Mouse (Mus musculus) small intestine, adult 2 months (tissue): ENCODE results near the gene Prmt3. TPM values are rescaled to one million over a fixed set of nuclear protein-coding genes. Genes with fewer than 3 reads are reported as not detected.

Experiments
- H3K27ac ChIP-seq: fragments of 200-500 bp; 2 replicates; pipeline ENCODE4 v1.5.1; 2012; ENCODE audit warnings: low read depth, low read length, control low read depth, inconsistent platforms; ENCODE audit not compliant: insufficient read depth
- H3K27me3 ChIP-seq: fragments of 200-500 bp; 2 replicates; pipeline ENCODE4 v1.6.1; 2012; ENCODE audit warnings: mild to moderate bottlenecking, moderate library complexity, low read length, inconsistent platforms; ENCODE audit not compliant: control insufficient read depth, insufficient read depth
- H3K36me3 ChIP-seq: fragments of 200-500 bp; 2 replicates; pipeline ENCODE4 v1.6.1; 2012; ENCODE audit warnings: mild to moderate bottlenecking, low read length, control low read depth, inconsistent platforms; ENCODE audit not compliant: control insufficient read depth, insufficient read depth
- H3K4me1 ChIP-seq: fragments of 200-500 bp; 2 replicates; pipeline ENCODE4 v1.6.1; 2012; ENCODE audit warnings: low read length, inconsistent platforms, mixed read lengths; ENCODE audit not compliant: control insufficient read depth, insufficient read depth, insufficient read length
- H3K4me3 ChIP-seq: fragments of 200-500 bp; 2 replicates; pipeline ENCODE4 v1.5.1; 2012; ENCODE audit warnings: low read depth, mild to moderate bottlenecking, control low read depth, inconsistent platforms, low read length, moderate library complexity
- CTCF ChIP-seq: fragments of 200-500 bp; IDR thresholded peaks from 2 replicates; pipeline ENCODE4 v1.5.1; 2012; ENCODE audit warnings: low read depth, mild to moderate bottlenecking, control low read depth, inconsistent platforms, low read length, moderate library complexity, mixed read lengths; ENCODE audit not compliant: insufficient replicate concordance, insufficient read length; ENCODE audit errors: extremely low read depth
- POLR2A ChIP-seq: fragments of 200-500 bp; IDR thresholded peaks from 2 replicates; pipeline ENCODE4 v1.6.1; 2012; ENCODE audit warnings: low read depth, mild to moderate bottlenecking, control low read depth, inconsistent platforms, low read length, moderate library complexity
- WGBS: fragments of 180-500 bp; shearing (Covaris S2); methylation state at CpG from one replicate; pipeline ENCODE4 v1.1.7; 2018; 5-methylcytosine and 5-hydroxymethylcytosine counted together
- polyA plus RNA-seq: library from polyadenylated mRNA; depleted of rRNA; stranded (reverse); fragments of >200 nt; gene quantifications from 2 replicates; pipeline ENCODE4 v1.2.3, GENCODE M21; 2012

The Prmt3 gene
- polyA plus RNA-seq, 1 experiment: 11.6 TPM

DNA sequence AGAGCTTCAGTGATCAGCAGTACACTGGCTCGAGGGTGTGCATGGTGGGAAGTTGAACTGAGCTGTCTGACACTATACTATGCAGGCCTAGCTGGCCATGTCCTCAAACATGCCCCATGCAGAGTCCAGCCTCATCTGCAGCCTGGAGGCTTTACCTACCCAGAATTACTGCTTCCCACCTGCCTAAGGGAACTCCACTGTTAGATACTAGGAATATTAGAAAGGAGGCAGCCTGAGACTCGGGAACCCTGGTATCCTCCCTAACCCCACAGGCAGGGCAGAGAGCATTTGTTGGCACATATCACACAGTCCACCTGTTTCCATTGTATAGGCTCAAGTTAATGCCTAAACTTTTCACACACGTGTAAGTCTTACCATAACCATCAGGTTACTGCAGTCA, 561 bp upstream of the Prmt3 start:
- TF ChIP-seq POLR2A (no peak), CTCF (no peak)
- H3K4me3 ChIP-seq: no peak overlapping the region
- peaks cover 23% of the 10 kb centered on the region for H3K36me3 ChIP-seq
- H3K27ac ChIP-seq: no peak overlapping the region
- no peaks in the 10 kb centered on the region for H3K27me3 ChIP-seq
- H3K4me1 ChIP-seq: no peaks in the 10 kb centered on the region; the same call in 1 of the 2 replicates
- 38% methylated on average over 3 of the region's 3 CpGs for WGBS

DNA sequence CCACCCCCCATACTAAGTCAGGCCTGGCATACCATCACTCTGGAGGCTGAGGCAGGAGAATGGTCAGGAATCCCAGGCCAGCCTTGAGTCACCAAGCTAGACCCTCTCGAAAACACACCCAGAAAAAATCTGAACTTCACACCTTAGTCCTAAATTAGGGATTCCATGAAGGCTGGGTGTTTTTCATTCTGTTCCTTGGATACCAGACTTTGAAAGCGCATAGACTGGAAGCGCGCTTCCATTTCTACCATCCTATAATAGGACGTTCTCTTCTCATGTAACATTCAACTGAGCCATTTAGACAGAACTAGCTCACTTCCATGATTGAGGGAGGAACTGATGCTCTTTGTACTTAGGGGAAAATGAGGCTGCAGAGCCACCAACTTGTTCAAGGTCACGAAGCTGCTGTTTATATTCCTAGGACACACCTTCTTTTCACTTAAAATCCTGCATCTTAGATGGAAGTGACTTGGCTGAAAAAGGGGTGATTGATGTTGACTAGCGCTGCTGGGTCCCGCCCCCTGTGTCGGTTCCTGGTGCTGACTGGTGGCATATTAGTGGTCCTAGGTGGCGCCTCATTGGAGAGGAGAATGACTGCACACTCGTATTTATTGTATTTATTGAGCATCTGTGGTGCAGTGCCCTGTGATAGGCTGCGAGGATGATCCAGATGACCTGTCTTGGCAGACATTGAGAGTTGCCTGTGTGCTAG, 914 bp downstream of the Prmt3 start:
- Histone ChIP-seq H3K27me3 (no peaks in the 10 kb centered on the region), H3K36me3 (peaks cover 12% of the 10 kb centered on the region), H3K4me3 (peak overlapping the region; percentile 90), H3K4me1 (no peaks in the 10 kb centered on the region; the same call in 1 of the 2 replicates), H3K27ac (no peak overlapping the region)
- no peak for TF ChIP-seq POLR2A
- no peak for TF ChIP-seq CTCF
- WGBS: 53% methylated on average over 12 of the region's 12 CpGs

DNA sequence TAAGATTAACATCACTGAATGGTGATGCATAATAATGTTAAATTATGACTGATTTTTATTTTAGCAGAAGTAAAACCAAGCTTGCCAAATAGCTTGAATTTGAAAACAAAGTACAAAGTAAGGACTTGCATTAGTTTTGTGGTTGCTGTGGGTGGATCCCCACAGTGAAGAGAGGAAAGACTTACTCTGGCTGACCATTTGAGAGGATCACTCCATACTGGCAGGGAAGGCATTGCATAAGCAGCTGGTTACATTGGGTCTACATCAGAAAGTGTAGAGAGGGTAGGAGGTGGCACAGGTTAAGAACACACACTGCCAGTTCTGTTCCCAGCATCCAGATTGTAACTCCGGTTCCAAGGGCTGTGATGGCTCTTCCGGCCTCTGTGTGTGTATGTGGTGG, 4.9 kb downstream of the Prmt3 start:
- Histone ChIP-seq H3K4me3 (no peak overlapping the region), H3K27ac (no peak overlapping the region), H3K4me1 (no peaks in the 10 kb centered on the region; the same call in 1 of the 2 replicates), H3K36me3 (peaks cover 13% of the 10 kb centered on the region), H3K27me3 (no peaks in the 10 kb centered on the region)
- TF ChIP-seq CTCF (no peak), POLR2A (no peak)
- 92% methylated on average over 2 of the region's 2 CpGs for WGBS

DNA sequence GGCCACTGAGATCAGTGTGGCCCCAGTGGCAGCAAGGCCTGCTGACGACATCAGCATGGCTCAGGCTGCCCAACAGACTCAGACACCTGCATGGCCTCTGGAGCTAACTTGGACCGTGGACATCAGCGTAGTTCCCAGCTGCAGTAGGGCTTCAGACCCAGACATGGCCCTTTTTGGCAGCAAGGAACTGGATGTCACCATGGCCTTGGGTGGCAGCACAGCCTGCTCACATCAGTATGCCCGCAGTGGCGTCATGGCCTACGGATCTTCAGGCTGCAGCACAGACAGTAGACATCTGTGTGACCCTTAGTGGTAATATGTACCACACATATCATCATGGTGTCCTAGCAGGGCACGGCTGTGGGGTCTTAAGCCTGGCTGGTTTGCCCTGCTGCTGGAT, 7.0 kb downstream of the Prmt3 start:
- Histone ChIP-seq H3K36me3 (peaks cover 18% of the 10 kb centered on the region), H3K4me3 (no peak overlapping the region), H3K4me1 (no peaks in the 10 kb centered on the region), H3K27ac (no peak overlapping the region), H3K27me3 (no peaks in the 10 kb centered on the region)
- 93% methylated on average over 7 of the region's 7 CpGs for WGBS
- TF ChIP-seq CTCF: no peak
- no peak for TF ChIP-seq POLR2A

DNA sequence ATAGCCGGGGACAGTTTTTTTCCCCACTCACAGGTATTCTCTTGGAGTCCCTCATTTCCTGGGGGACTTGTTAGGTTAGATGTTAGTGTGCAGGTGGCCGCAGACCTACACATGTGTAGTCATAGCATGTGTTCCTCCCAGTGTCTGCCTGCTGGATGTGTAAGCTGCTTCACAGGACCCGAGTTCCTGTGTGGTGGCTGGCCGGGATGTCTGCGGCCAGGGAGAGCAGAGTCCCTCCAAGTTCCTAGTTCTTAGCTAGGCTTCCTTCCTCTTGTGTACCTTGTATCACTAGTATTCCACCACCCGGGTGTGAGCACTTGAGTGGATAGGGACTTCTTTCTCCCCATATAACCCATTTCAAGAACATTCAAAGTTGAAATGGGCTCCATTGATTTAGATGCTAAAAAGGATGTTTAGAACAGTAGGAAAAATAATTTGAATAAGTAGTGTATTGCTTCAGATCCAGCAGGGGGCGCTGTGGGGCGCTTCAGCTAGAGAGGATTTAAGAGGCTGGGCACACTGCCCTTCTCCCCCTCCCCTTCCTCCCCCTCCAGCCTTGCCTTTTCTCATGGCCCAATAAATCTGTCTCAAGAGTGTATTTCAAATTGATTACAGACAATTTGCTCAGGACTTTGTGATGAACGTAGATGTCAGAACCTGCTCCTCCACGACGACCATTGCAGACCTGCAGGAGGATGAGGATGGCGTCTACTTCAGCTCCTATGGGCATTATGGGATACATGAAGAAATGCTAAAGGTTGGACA, 8.7 kb downstream of the Prmt3 start:
- no peak overlapping the region for H3K4me3 ChIP-seq
- TF ChIP-seq POLR2A (no peak), CTCF (peak; percentile 81; the same call in 1 of the 2 replicates)
- peaks cover 23% of the 10 kb centered on the region for H3K36me3 ChIP-seq
- 68% methylated on average over 12 of the region's 12 CpGs for WGBS
- no peaks in the 10 kb centered on the region for H3K4me1 ChIP-seq
- no peaks in the 10 kb centered on the region for H3K27me3 ChIP-seq
- H3K27ac ChIP-seq: no peak overlapping the region

DNA sequence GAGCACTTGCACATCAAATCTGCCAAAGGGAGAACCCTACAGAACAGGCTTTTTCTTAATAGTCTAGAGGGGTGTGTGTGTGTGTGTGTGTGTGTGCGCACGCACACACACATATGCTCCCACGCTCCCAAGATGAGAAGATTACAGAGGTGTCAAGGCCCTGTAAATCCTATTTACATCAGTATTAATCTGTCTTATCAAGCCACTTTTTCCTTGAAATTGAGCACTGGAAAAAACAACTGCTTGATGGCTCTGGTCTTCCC, 9.2 kb downstream of the Prmt3 start:
- WGBS: 97% methylated on average over 3 of the region's 3 CpGs
- Histone ChIP-seq H3K36me3 (peaks cover 23% of the 10 kb centered on the region), H3K27ac (no peak overlapping the region), H3K27me3 (no peaks in the 10 kb centered on the region), H3K4me3 (no peak overlapping the region), H3K4me1 (no peaks in the 10 kb centered on the region)
- TF ChIP-seq CTCF (no peak), POLR2A (no peak)

DNA sequence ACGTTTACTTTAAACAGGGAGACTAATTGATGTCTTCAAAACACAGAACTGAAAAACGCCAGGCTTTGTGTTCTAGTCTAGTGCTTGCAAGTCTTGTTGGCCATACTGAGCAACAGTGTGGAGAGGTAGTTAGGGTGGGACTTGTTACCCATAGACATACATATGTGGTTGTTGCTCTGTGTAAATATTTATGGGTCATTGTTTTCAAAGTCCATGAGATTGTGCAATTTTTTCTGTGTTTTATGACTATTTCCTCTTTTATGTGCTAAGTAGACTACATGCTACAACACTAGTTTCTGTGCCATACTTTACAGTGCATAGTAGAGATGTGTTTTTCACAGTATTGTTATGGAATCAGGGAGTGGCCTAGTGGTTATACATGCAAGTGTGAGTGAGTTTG, 16.2 kb downstream of the Prmt3 start:
- TF ChIP-seq POLR2A (no peak), CTCF (no peak)
- 85% methylated on average over 2 of the region's 2 CpGs for WGBS
- no peak overlapping the region for H3K4me3 ChIP-seq
- H3K27ac ChIP-seq: no peak overlapping the region
- peaks cover 19% of the 10 kb centered on the region for H3K36me3 ChIP-seq
- H3K27me3 ChIP-seq: no peaks in the 10 kb centered on the region
- no peaks in the 10 kb centered on the region for H3K4me1 ChIP-seq
